Mouse (Mus musculus) right cerebral cortex, postnatal 14 days (tissue): ENCODE results near the gene 1110025L11Rik.
"Not testable (repeated sequence)": the region's sequence is repeated elsewhere in the genome, so short reads cannot be mapped to it uniquely, and the experiment has no call there.

Experiments
- DNase-seq: peaks from one replicate; pipeline ENCODE4 v3.0.0; 2022

Gene 1110025L11Rik

DNA sequence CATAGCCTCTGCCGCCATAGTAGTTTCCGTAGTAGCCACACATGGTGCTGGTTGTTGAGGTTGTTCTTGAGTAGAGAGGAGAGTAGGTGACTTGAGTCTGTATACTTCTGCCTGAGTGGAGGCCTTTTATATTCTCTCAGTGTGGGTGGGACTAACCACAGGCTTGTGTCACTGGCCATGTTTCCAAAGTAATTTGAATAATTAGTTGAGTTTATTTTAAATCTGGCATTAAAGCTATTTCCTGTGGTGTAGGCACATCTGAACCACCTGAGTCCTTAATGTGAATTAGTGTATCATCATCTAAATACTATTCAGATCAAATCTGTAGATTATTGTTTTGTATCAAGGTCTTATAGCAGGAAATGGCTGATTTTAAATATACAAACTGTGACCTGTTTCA lies at the start of gene 1110025L11Rik:
TSS of gene 1110025L11Rik (minus strand) at position 101 of the 400 bp plus-strand sequence.
- DNase-seq = not testable (repeated sequence)

- not testable (repeated sequence) for DNase-seq
Measured at GRCm38 (mm10) chr16:89071041-89071440, 7.2 kb upstream of the 1110025L11Rik start.

GRCm38 (mm10) chr16:89047783-89048182 lies 16.0 kb downstream of the 1110025L11Rik start, which contains the start of gene Krtap6-5:
TSS of gene Krtap6-5 (minus strand) at chr16:89047883.
- no peak for DNase-seq

- not testable (repeated sequence) for DNase-seq
Measured at GRCm38 (mm10) chr16:89041372-89041771, 22.4 kb downstream of the 1110025L11Rik start, which contains the start of gene Gm10228. TSS of gene Gm10228 (minus strand) at chr16:89041472.

- DNase-seq = not testable (repeated sequence)
Measured at GRCm38 (mm10) chr16:89031399-89031798, 32.4 kb downstream of the 1110025L11Rik start, which contains the start of gene Krtap6-1. TSS of gene Krtap6-1 (plus strand) at chr16:89031699.

DNA sequence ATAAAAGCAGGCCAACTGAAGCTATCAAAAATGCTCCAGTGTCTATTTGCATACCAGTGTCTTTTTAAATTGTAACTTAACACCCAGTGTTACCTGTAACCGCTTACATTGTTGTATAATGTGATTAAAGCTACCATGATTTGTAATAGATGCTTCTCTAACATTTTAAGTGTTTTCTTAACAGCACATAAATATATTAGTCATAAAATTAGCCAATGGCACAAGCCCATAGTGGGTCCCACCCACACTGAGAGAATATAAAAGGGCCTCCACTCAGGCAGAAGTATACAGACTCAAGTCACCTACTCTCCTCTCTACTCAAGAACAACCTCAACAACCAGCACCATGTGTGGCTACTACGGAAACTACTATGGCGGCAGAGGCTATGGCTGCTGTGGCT lies 48.8 kb downstream of the 1110025L11Rik start, which contains the start of gene Gm10229:
TSS of gene Gm10229 (plus strand) at position 301 of the 400 bp plus-strand sequence.
- not testable (repeated sequence) for DNase-seq

DNA sequence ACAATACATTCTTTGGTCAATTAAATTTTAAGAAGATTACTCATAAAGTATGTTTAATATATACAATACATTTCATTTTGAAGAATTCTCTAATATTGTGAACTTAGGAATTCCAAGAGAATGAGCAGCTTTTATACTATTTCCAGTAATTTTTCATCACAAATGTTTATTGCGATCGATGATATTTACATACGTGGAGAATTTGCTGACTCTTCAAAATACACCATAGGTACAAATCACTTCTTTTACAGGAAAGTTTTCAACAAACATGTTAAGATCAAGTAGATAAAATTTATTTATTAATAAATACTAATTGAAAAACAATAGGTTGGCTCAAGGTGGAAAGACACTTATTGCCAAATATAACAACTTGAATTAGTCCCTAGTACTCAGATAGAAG lies 49.8 kb downstream of the 1110025L11Rik start:
- no peak for DNase-seq
